Mouse (Mus musculus): Measurements from ENCODE around the gene Egfr. TPM values are rescaled to one million over a fixed set of nuclear protein-coding genes. Genes with fewer than 3 reads are reported as not detected.

Egfr gene
- total and polyA plus RNA-seq, 3 experiments, result 0.26 TPM; not detected in 2

- Histone ChIP-seq H3K27me3 (replicated peaks) (no peaks in the 10 kb centered on the region), H3K36me3 (replicated peaks in 1 of 2; ENCODE audit: control insufficient read depth in 1 of 2, insufficient read depth in 1 of 2, low read length in 1 of 2) (no peaks in the 10 kb centered on the region), H3K4me2 (ENCODE audit: insufficient read depth, low read depth, poor library complexity, severe bottlenecking) (no peak overlapping the region), H3K9me3 (replicated peaks; ENCODE audit: low read length) (no peaks in the 10 kb centered on the region), H3K4me3 (replicated peaks in 1 of 3; ENCODE audit: low read depth in 2 of 3, low read length in 2 of 3, poor library complexity in 1 of 3) (no peak overlapping the region), H3K9ac (ENCODE audit: insufficient read depth, low read depth) (no peak overlapping the region), H3K27ac (ENCODE audit: insufficient read depth, low read depth) (no peak overlapping the region), H3K79me2 (replicated peaks; ENCODE audit: control insufficient read depth, extremely low read depth, insufficient read depth, poor library complexity, severe bottlenecking) (no peaks in the 10 kb centered on the region), H3K4me1 (ENCODE audit: control insufficient read depth in 1 of 2, insufficient read depth in 2 of 2) (peaks cover 0 to 2% of the 10 kb centered on the region in 2 experiments; a peak in 1 of 4 replicates)
- in situ Hi-C loops (cut with MboI; ENCODE audit: low pct_ligation_motif_present, low pct_unique_long_range_greater_than_20kb, low sequenced_read_pairs) (no loop called here), dilution Hi-C loops (cut with MboI; ENCODE audit: extremely low pct_ligation_motif_present, extremely low pct_unique_long_range_greater_than_20kb, low sequenced_read_pairs) (no loop called here)
- DNase-seq (ENCODE audit: extremely low read depth), result no peak
- TF ChIP-seq EP300 (IDR thresholded peaks at IDR 0.05; ENCODE audit: low read length) (no peak), BHLHE40 (IDR thresholded peaks at IDR 0.05; ENCODE audit: low read depth, low read length) (no peak), GABPA (IDR thresholded peaks at IDR 0.05; ENCODE audit: insufficient replicate concordance, low read depth, low read length) (no peak), JUND (conservative IDR thresholded peaks at IDR 0.05; ENCODE audit: low read depth, low read length) (no peak), TCF12 (IDR thresholded peaks at IDR 0.05; ENCODE audit: low read depth, low read length) (no peak), SMC3 (IDR thresholded peaks at IDR 0.05; ENCODE audit: low read depth, low read length) (no peak), MYC (IDR thresholded peaks at IDR 0.05; ENCODE audit: low read depth, low read length) (no peak), ETS1 (conservative IDR thresholded peaks at IDR 0.05; ENCODE audit: low read depth, low read length) (no peak), CTCF (conservative IDR thresholded peaks at IDR 0.05 in 1 of 2, IDR thresholded peaks at IDR 0.05 in 1 of 2; ENCODE audit: low read depth in 2 of 2, low read length in 2 of 2) (no peak)
Observed at GRCm38 (mm10) chr11:16907517-16908129, 155.6 kb downstream of the Egfr start.

GRCm38 (mm10) chr11:16914756-16915155, 162.8 kb downstream of the Egfr start:
- no peak for DNase-seq (ENCODE audit: extremely low read depth)
- in situ Hi-C loops (cut with MboI; ENCODE audit: low pct_ligation_motif_present, low pct_unique_long_range_greater_than_20kb, low sequenced_read_pairs), result no loop called here
- H3K27ac ChIP-seq (ENCODE audit: insufficient read depth, low read depth), result no peak overlapping the region
- no peaks in the 10 kb centered on the region for H3K36me3 ChIP-seq (replicated peaks in 1 of 2; ENCODE audit: control insufficient read depth in 1 of 2, insufficient read depth in 1 of 2, low read length in 1 of 2)
- H3K27me3 ChIP-seq (replicated peaks), result no peaks in the 10 kb centered on the region
- no peaks in the 10 kb centered on the region for H3K79me2 ChIP-seq (replicated peaks; ENCODE audit: control insufficient read depth, extremely low read depth, insufficient read depth, poor library complexity, severe bottlenecking)
- no peak for TF ChIP-seq BHLHE40 (IDR thresholded peaks at IDR 0.05; ENCODE audit: low read depth, low read length)
- TF ChIP-seq MYC (IDR thresholded peaks at IDR 0.05; ENCODE audit: low read depth, low read length), result no peak
- no peak for TF ChIP-seq MAFK (IDR thresholded peaks at IDR 0.05; ENCODE audit: insufficient replicate concordance, low read length)
- TF ChIP-seq SMC3 (IDR thresholded peaks at IDR 0.05; ENCODE audit: low read depth, low read length), result no peak
- no peak for TF ChIP-seq USF2 (conservative IDR thresholded peaks at IDR 0.05; ENCODE audit: low read depth, low read length)
- no peak for TF ChIP-seq ZC3H11A (IDR thresholded peaks at IDR 0.05; ENCODE audit: low read depth, low read length)
- TF ChIP-seq USF1 (IDR thresholded peaks at IDR 0.05; ENCODE audit: low read depth, low read length), result no peak
- TF ChIP-seq SIN3A (IDR thresholded peaks at IDR 0.05; ENCODE audit: low read length), result no peak
- TF ChIP-seq POLR2A (IDR thresholded peaks at IDR 0.05; ENCODE audit: low read depth, low read length), result no peak
- no peak for TF ChIP-seq HCFC1 (IDR thresholded peaks at IDR 0.05; ENCODE audit: low read depth, low read length)
- no peak for TF ChIP-seq JUN (IDR thresholded peaks at IDR 0.05; ENCODE audit: insufficient read depth, low read depth, low read length)
- no peak for TF ChIP-seq ZKSCAN1 (IDR thresholded peaks at IDR 0.05; ENCODE audit: borderline replicate concordance, low read depth, low read length)
- TF ChIP-seq NRF1 (IDR thresholded peaks at IDR 0.05; ENCODE audit: low read depth, low read length), result no peak
- no peak for TF ChIP-seq ETS1 (conservative IDR thresholded peaks at IDR 0.05; ENCODE audit: low read depth, low read length)
- H3K4me3 ChIP-seq (replicated peaks in 1 of 3; ENCODE audit: low read depth in 2 of 3, low read length in 2 of 3, poor library complexity in 1 of 3), result no peak overlapping the region
- no peaks in the 10 kb centered on the region for H3K4me1 ChIP-seq (ENCODE audit: control insufficient read depth in 1 of 2, insufficient read depth in 2 of 2)
- H3K4me2 ChIP-seq (ENCODE audit: insufficient read depth, low read depth, poor library complexity, severe bottlenecking), result no peak overlapping the region
- H3K9ac ChIP-seq (ENCODE audit: insufficient read depth, low read depth), result no peak overlapping the region
- no peaks in the 10 kb centered on the region for H3K9me3 ChIP-seq (replicated peaks; ENCODE audit: low read length)
- dilution Hi-C loops (cut with MboI; ENCODE audit: extremely low pct_ligation_motif_present, extremely low pct_unique_long_range_greater_than_20kb, low sequenced_read_pairs), result no loop called here

Data from CH12.LX (cell line).